Mouse (Mus musculus): ENCODE measurements around the gene Lactbl1. TPM values are rescaled to one million over a fixed set of nuclear protein-coding genes. Genes with fewer than 3 reads are reported as not detected.
A peak's percentile ranks its signal among the peaks of the same experiment; 100 is the strongest.

The Lactbl1 gene
- polyA plus RNA-seq, 1 experiment from 2014 or later = not detected

- Histone ChIP-seq H3K27me3 (no peaks in the 10 kb centered on the region), H3K4me1 (peaks cover 37% of the 10 kb centered on the region), H3K27ac (replicated peaks) (no peak overlapping the region), H3K4me3 (replicated peaks) (no peak overlapping the region), H3K9ac (no peak overlapping the region), H3K4me2 (replicated peaks) (no peak overlapping the region), H3K36me3 (peaks cover 25% of the 10 kb centered on the region), H3K9me3 (replicated peaks) (no peaks in the 10 kb centered on the region)
- 49% methylated on average over 6 of the region's 6 CpGs for WGBS
- no peak for ATAC-seq (ENCODE audit: insufficient number of reproducible peaks, low FRiP score, low TSS enrichment, low read depth)
Observed at GRCm38 (mm10) chr4:136653019-136653418, 30.6 kb downstream of the Lactbl1 start.

- H3K36me3 ChIP-seq = peaks cover 31% of the 10 kb centered on the region
Observed at GRCm38 (mm10) chr4:136653692-136654234, 31.3 kb downstream of the Lactbl1 start.

GRCm38 (mm10) chr4:136657914-136658313 lies 35.5 kb downstream of the Lactbl1 start:
- Histone ChIP-seq H3K9ac (no peak overlapping the region), H3K27me3 (no peaks in the 10 kb centered on the region), H3K36me3 (peaks cover 58% of the 10 kb centered on the region), H3K9me3 (replicated peaks) (no peaks in the 10 kb centered on the region), H3K4me1 (no peaks in the 10 kb centered on the region), H3K4me3 (replicated peaks) (no peak overlapping the region), H3K27ac (replicated peaks) (no peak overlapping the region), H3K4me2 (replicated peaks) (no peak overlapping the region)
- WGBS = 63% methylated on average over 3 of the region's 3 CpGs
- ATAC-seq (ENCODE audit: insufficient number of reproducible peaks, low FRiP score, low TSS enrichment, low read depth) = no peak

More at GRCm38 (mm10) chr4:136653692-136654234, 31.3 kb downstream of the Lactbl1 start:
- Histone ChIP-seq H3K27me3 (no peaks in the 10 kb centered on the region), H3K27ac (replicated peaks) (no peak overlapping the region), H3K9ac (no peak overlapping the region), H3K9me3 (replicated peaks) (no peaks in the 10 kb centered on the region), H3K4me1 (peaks cover 32% of the 10 kb centered on the region), H3K4me2 (replicated peaks) (no peak overlapping the region), H3K4me3 (replicated peaks) (no peak overlapping the region)
- ATAC-seq (ENCODE audit: insufficient number of reproducible peaks, low FRiP score, low TSS enrichment, low read depth) = no peak
- whole genome bisulfite sequencing = 81% methylated on average over 10 of the region's 10 CpGs

GRCm38 (mm10) chr4:136665068-136665467 lies 42.6 kb downstream of the Lactbl1 start:
- Histone ChIP-seq H3K27me3 (no peaks in the 10 kb centered on the region), H3K36me3 (peaks cover 31% of the 10 kb centered on the region), H3K4me3 (replicated peaks) (no peak overlapping the region), H3K9ac (no peak overlapping the region), H3K4me2 (replicated peaks) (no peak overlapping the region), H3K4me1 (no peaks in the 10 kb centered on the region), H3K9me3 (replicated peaks) (no peaks in the 10 kb centered on the region), H3K27ac (replicated peaks) (no peak overlapping the region)
- 88% methylated on average over 9 of the region's 9 CpGs for WGBS
- ATAC-seq (ENCODE audit: insufficient number of reproducible peaks, low FRiP score, low TSS enrichment, low read depth) = no peak

DNA sequence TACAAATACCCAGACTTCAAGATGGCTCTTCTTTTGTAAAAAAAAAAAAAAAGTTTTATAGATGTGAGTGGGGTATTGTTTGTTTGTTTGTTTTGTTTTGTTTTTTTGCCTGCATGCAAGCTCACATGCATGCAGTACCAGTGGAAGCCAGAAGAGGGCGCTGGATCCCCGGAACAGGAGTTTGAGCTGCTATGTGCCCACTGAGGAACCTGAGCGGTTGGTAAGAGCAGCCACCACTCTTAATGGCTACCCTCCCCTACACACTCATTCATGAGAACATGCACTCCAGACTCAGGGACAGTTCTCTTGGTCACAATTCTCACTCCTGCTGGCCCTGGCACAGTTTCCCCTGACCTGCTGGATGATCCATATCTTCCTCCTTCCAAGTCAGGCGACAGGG lies 43.6 kb downstream of the Lactbl1 start:
- no peak for ATAC-seq (ENCODE audit: insufficient number of reproducible peaks, low FRiP score, low TSS enrichment, low read depth)
- Histone ChIP-seq H3K27me3 (no peaks in the 10 kb centered on the region), H3K4me3 (replicated peaks) (no peak overlapping the region), H3K4me2 (replicated peaks) (no peak overlapping the region), H3K9ac (no peak overlapping the region), H3K9me3 (replicated peaks) (no peaks in the 10 kb centered on the region), H3K27ac (replicated peaks) (no peak overlapping the region), H3K4me1 (no peaks in the 10 kb centered on the region), H3K36me3 (peaks cover 26% of the 10 kb centered on the region)
- WGBS = 59% methylated on average over 4 of the region's 4 CpGs

- no peaks in the 10 kb centered on the region for H3K27me3 ChIP-seq
- no peak for ATAC-seq (ENCODE audit: insufficient number of reproducible peaks, low FRiP score, low TSS enrichment, low read depth)
- no peaks in the 10 kb centered on the region for H3K4me1 ChIP-seq
- H3K36me3 ChIP-seq = peaks cover 33% of the 10 kb centered on the region
- H3K27ac ChIP-seq (replicated peaks) = no peak overlapping the region
- H3K9me3 ChIP-seq (replicated peaks) = no peaks in the 10 kb centered on the region
- H3K9ac ChIP-seq = no peak overlapping the region
- no peak overlapping the region for H3K4me2 ChIP-seq (replicated peaks)
- H3K4me3 ChIP-seq (replicated peaks) = no peak overlapping the region
- WGBS = 70% methylated on average over 10 of the region's 10 CpGs
Observed at GRCm38 (mm10) chr4:136667757-136668156, 45.3 kb downstream of the Lactbl1 start.

DNA sequence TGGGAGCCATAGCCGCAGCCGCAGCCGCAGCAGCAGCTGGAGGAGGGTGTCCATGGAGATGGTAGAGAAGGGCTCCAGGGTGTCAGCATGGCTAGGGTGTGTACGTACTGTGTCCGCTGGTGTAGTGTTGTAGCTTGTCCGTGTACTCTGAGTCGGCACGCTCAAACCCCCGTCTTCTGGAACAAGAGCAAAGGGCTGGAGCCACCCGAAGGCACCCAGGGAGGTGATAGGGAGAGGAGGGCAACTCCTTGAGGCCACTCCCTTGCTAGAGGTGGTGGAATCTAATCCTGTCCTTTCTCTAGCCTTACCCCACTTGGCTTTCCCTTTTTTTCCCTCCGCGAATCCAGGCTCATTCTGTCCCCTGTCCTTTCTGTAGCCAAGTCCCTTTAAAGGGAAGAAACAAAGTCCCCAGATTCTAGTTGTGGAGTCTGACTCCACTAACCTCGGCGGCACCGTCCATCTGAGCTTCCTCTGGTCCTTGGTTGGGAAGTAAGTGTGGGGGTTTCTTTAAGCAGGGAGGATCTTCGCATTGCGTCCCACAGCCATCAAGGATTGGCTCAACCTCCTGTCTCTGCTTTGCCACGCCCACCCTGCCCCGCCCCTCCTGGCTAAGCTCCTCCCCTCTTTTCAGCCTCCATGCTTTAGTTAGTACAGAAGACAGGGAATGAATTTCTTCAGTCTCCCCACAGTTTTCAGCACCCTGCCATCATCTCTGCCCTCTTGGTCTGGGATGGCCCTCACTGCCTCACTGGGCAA lies 50.1 kb downstream of the Lactbl1 start:
- no peaks in the 10 kb centered on the region for H3K4me1 ChIP-seq
- peaks cover 40% of the 10 kb centered on the region for H3K36me3 ChIP-seq
- 92% methylated on average over 19 of the region's 19 CpGs for WGBS
- no peak for ATAC-seq (ENCODE audit: insufficient number of reproducible peaks, low FRiP score, low TSS enrichment, low read depth)
- H3K27me3 ChIP-seq = no peaks in the 10 kb centered on the region
- H3K27ac ChIP-seq (replicated peaks) = no peak overlapping the region
- no peak overlapping the region for H3K4me3 ChIP-seq (replicated peaks)
- no peaks in the 10 kb centered on the region for H3K9me3 ChIP-seq (replicated peaks)
- H3K9ac ChIP-seq = no peak overlapping the region
- H3K4me2 ChIP-seq (replicated peaks) = no peak overlapping the region

- peaks cover 31% of the 10 kb centered on the region for H3K36me3 ChIP-seq
- no peak overlapping the region for H3K4me2 ChIP-seq (replicated peaks)
- no peak overlapping the region for H3K9ac ChIP-seq
- no peak overlapping the region for H3K4me3 ChIP-seq (replicated peaks)
- no peaks in the 10 kb centered on the region for H3K9me3 ChIP-seq (replicated peaks)
- H3K27me3 ChIP-seq = no peaks in the 10 kb centered on the region
- 95% methylated on average over 9 of the region's 9 CpGs for WGBS
- H3K27ac ChIP-seq (replicated peaks) = no peak overlapping the region
- peaks cover 8% of the 10 kb centered on the region for H3K4me1 ChIP-seq
- no peak for ATAC-seq (ENCODE audit: insufficient number of reproducible peaks, low FRiP score, low TSS enrichment, low read depth)
Observed at GRCm38 (mm10) chr4:136675439-136675838, 53.0 kb downstream of the Lactbl1 start.

DNA sequence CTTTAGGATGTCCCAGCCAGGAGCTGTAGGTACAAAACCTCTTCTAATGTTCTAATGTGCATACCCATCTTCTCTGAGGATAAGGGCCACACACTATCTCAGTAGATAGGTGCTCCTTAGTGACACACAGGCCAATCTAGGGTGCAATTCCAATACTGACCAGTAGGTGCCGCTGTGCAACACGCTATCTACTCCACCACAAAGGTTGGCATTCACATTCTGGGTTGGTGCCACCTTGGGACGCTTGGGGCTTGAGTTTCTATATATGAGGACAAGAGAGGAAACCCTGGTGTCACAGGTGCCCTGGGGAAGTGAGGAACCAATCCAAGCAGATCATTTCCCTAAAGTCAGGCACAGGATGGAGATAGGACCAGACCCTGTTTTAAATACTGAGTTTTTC lies 56.1 kb downstream of the Lactbl1 start:
- Histone ChIP-seq H3K9me3 (replicated peaks) (no peaks in the 10 kb centered on the region), H3K4me2 (replicated peaks) (no peak overlapping the region), H3K27me3 (no peaks in the 10 kb centered on the region), H3K9ac (no peak overlapping the region), H3K36me3 (peaks cover 18% of the 10 kb centered on the region), H3K4me1 (peaks cover 19% of the 10 kb centered on the region), H3K27ac (replicated peaks) (no peak overlapping the region), H3K4me3 (replicated peaks) (no peak overlapping the region)
- 0 out of 2 replicates have a peak, but pooled peaks have one; percentile 32 for ATAC-seq (ENCODE audit: insufficient number of reproducible peaks, low FRiP score, low TSS enrichment, low read depth)
- 2% methylated on average over 3 of the region's 3 CpGs for WGBS

DNA sequence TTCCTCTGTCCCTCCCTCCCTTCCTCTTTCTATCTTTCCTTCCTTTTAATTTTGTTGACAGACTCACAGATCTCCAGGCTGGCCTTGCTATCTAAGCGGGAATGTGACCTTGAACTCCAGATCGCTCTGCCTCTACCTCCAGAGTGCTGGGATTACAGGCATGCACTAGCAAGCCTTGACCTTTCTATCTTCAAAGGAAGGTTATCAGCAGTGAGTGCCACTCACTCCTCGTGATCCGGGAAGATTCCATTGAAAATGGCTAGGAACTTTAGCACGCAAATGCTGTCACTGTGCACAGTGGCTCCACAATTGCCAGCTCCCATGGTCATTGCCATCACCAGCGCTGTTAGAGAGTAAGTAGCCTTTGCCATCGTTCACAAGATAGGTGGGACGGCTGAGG lies 56.8 kb downstream of the Lactbl1 start:
- H3K27ac ChIP-seq (replicated peaks) = no peak overlapping the region
- H3K4me2 ChIP-seq (replicated peaks) = no peak overlapping the region
- peaks cover 11% of the 10 kb centered on the region for H3K36me3 ChIP-seq
- H3K27me3 ChIP-seq = no peaks in the 10 kb centered on the region
- no peak for ATAC-seq (ENCODE audit: insufficient number of reproducible peaks, low FRiP score, low TSS enrichment, low read depth)
- no peak overlapping the region for H3K9ac ChIP-seq
- 83% methylated on average over 8 of the region's 8 CpGs for WGBS
- peaks cover 19% of the 10 kb centered on the region for H3K4me1 ChIP-seq
- no peaks in the 10 kb centered on the region for H3K9me3 ChIP-seq (replicated peaks)
- H3K4me3 ChIP-seq (replicated peaks) = no peak overlapping the region

DNA sequence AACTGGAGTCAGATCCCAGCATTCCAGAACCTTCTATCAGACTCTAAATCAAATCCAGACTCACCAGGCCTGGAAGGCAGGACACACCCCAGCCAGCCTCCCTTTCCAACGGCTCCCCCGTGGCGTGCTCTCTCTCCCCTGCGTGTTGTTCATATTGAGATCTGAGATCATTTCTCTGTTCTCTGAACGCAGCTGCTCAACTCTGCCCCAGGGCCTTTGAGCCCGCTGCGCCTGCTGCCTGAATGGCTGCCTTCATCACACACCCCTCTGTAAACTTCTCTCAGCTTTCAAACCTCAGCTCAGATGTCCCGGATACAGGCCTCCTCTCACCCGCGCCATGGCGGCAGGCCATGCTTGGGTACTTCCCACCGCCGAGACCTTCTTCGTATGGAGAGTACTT lies 58.2 kb downstream of the Lactbl1 start:
- Histone ChIP-seq H3K4me3 (replicated peaks) (no peak overlapping the region), H3K27ac (replicated peaks) (peak overlapping the region; percentile 17; the same call in 1 of the 2 replicates), H3K4me1 (peaks cover 28% of the 10 kb centered on the region), H3K4me2 (replicated peaks) (no peak overlapping the region), H3K9me3 (replicated peaks) (no peaks in the 10 kb centered on the region), H3K36me3 (0 out of 2 replicates have a peak, but pooled peaks cover 4% of the 10 kb centered on the region), H3K9ac (no peak overlapping the region), H3K27me3 (no peaks in the 10 kb centered on the region)
- no peak for ATAC-seq (ENCODE audit: insufficient number of reproducible peaks, low FRiP score, low TSS enrichment, low read depth)
- 32% methylated on average over 14 of the region's 14 CpGs for WGBS

GRCm38 (mm10) chr4:136684485-136684884 lies 62.1 kb downstream of the Lactbl1 start:
- H3K4me3 ChIP-seq (replicated peaks) = no peak overlapping the region
- 0 out of 2 replicates have a peak, but pooled peaks cover 4% of the 10 kb centered on the region for H3K36me3 ChIP-seq
- H3K4me1 ChIP-seq = peaks cover 32% of the 10 kb centered on the region
- no peaks in the 10 kb centered on the region for H3K9me3 ChIP-seq (replicated peaks)
- no peak overlapping the region for H3K27ac ChIP-seq (replicated peaks)
- no peaks in the 10 kb centered on the region for H3K27me3 ChIP-seq
- 63% methylated on average over 6 of the region's 6 CpGs for WGBS
- no peak overlapping the region for H3K4me2 ChIP-seq (replicated peaks)
- no peak for ATAC-seq (ENCODE audit: insufficient number of reproducible peaks, low FRiP score, low TSS enrichment, low read depth)
- H3K9ac ChIP-seq = no peak overlapping the region
